Mouse (Mus musculus) C2C12 (cell line): ENCODE data around the gene Dmgdh.

Experiments used
- CTCF ChIP-seq: IDR thresholded peaks from one replicate; pipeline ENCODE4 v1.5.1; 2011; ENCODE audit not compliant: control insufficient read depth, insufficient read depth, insufficient read length
- MAX ChIP-seq: IDR thresholded peaks from one replicate; pipeline ENCODE4 v1.6.1; 2011; ENCODE audit warnings: mild to moderate bottlenecking, control low read depth
- MYOG ChIP-seq: IDR thresholded peaks from one replicate; pipeline ENCODE4 v1.6.1; 2011; ENCODE audit not compliant: control insufficient read depth, insufficient read length; ENCODE audit errors: extremely low read depth
- USF1 ChIP-seq: IDR thresholded peaks from one replicate; pipeline ENCODE4 v1.6.1; 2011; ENCODE audit warnings: low read depth, mild to moderate bottlenecking, control low read depth, moderate library complexity

DNA sequence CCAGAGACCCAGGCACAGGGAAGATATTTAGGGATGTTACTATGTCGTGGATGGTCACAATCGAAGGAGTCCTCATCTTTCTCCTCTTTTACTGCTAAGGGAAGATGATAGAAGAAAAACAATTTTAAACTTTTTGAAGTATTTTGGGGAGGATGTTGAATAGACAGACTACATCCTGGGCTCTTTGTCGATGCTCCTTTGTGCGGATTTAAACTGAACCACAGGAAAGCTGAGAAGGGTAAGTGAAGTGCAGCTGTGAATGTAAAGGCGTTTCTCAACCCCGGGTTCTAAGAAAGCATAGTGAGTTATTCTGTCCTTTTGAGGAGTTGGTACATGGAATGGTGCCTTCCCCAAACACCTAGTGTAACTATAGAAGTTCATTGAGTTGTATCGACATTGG lies 82.4 kb downstream of the Dmgdh start:
- TF ChIP-seq CTCF = no peak
- no peak for TF ChIP-seq USF1
- TF ChIP-seq MYOG = no peak
- TF ChIP-seq MAX = no peak
